Mouse (Mus musculus) C2C12 (cell line): ENCODE measurements around the gene Fyn. TPM values are rescaled to one million over a fixed set of nuclear protein-coding genes. Genes with fewer than 3 reads are reported as not detected.

Source experiments
- H3K27me3 ChIP-seq: one replicate; pipeline ENCODE4 v1.6.1; 2011; ENCODE audit not compliant: control insufficient read depth, insufficient read depth, insufficient read length
- H3K36me3 ChIP-seq: one replicate; pipeline ENCODE4 v1.6.1; 2011; ENCODE audit not compliant: control insufficient read depth, insufficient read depth
- H3K4me3 ChIP-seq: one replicate; pipeline ENCODE4 v1.5.1; 2011; ENCODE audit warnings: mild to moderate bottlenecking, control low read depth; ENCODE audit not compliant: poor library complexity, insufficient read depth, severe bottlenecking
- H3K79me2 ChIP-seq: one replicate; pipeline ENCODE4 v1.6.1; 2011; ENCODE audit not compliant: control insufficient read depth, insufficient read depth
- H3K79me3 ChIP-seq: one replicate; pipeline ENCODE4 v1.6.1; 2011; ENCODE audit warnings: low read depth, control low read depth
- H3ac ChIP-seq: one replicate; pipeline ENCODE3; 2011; ENCODE audit warnings: low read depth; ENCODE audit not compliant: control insufficient read depth, insufficient read length
- CEBPB ChIP-seq: IDR thresholded peaks from one replicate; pipeline ENCODE4 v1.6.1; 2011; ENCODE audit warnings: low read depth, mild to moderate bottlenecking, control low read depth, moderate library complexity
- CTCF ChIP-seq: IDR thresholded peaks from one replicate; pipeline ENCODE4 v1.5.1; 2011; ENCODE audit not compliant: control insufficient read depth, insufficient read depth, insufficient read length
- FOSL1 ChIP-seq: IDR thresholded peaks from one replicate; pipeline ENCODE4 v1.8.0; 2011; ENCODE audit warnings: mild to moderate bottlenecking, low read length; ENCODE audit not compliant: poor library complexity, insufficient read depth, severe bottlenecking
- MAX ChIP-seq: IDR thresholded peaks from one replicate; pipeline ENCODE4 v1.6.1; 2011; ENCODE audit warnings: mild to moderate bottlenecking, control low read depth
- MYOD1 ChIP-seq: IDR thresholded peaks from one replicate; pipeline ENCODE4 v1.6.1; 2011; ENCODE audit warnings: low read depth; ENCODE audit not compliant: control insufficient read depth, insufficient read length
- MYOG ChIP-seq: IDR thresholded peaks from one replicate; pipeline ENCODE4 v1.6.1; 2011; ENCODE audit not compliant: control insufficient read depth, insufficient read length; ENCODE audit errors: extremely low read depth
- USF1 ChIP-seq: IDR thresholded peaks from one replicate; pipeline ENCODE4 v1.6.1; 2011; ENCODE audit warnings: low read depth, mild to moderate bottlenecking, control low read depth, moderate library complexity
- polyA plus RNA-seq: library from polyadenylated mRNA; unstranded; fragments of >200 nt; fragmentation: generic; extraction: Trizol; gene quantifications from one replicate; pipeline ENCODE4 v1.2.1, GENCODE M21; 2012; ENCODE audit warnings: missing spikeins

The Fyn gene
- polyA plus RNA-seq, 1 experiment = 16.1 TPM

GRCm38 (mm10) chr10:39493007-39493406 lies 124.4 kb downstream of the Fyn start:
- no peaks in the 10 kb centered on the region for H3K27me3 ChIP-seq
- H3ac ChIP-seq = no peak overlapping the region
- H3K79me2 ChIP-seq = no peaks in the 10 kb centered on the region

GRCm38 (mm10) chr10:39498641-39499040 lies 130.0 kb downstream of the Fyn start:
- Histone ChIP-seq H3K36me3 (no peaks in the 10 kb centered on the region), H3K79me3 (no peaks in the 10 kb centered on the region), H3K79me2 (no peaks in the 10 kb centered on the region), H3K27me3 (no peaks in the 10 kb centered on the region), H3K4me3 (no peak overlapping the region), H3ac (no peak overlapping the region)
- TF ChIP-seq FOSL1 (no peak), CTCF (no peak), MAX (no peak), USF1 (no peak), CEBPB (no peak), MYOD1 (no peak), MYOG (no peak)

More at GRCm38 (mm10) chr10:39493007-39493406, 124.4 kb downstream of the Fyn start:
- Histone ChIP-seq H3K36me3 (no peaks in the 10 kb centered on the region), H3K4me3 (no peak overlapping the region), H3K79me3 (no peaks in the 10 kb centered on the region)
- TF ChIP-seq CTCF = no peak
- TF ChIP-seq USF1 = no peak
- no peak for TF ChIP-seq MYOG
- TF ChIP-seq FOSL1 = no peak
- TF ChIP-seq MYOD1 = no peak
- no peak for TF ChIP-seq CEBPB
- TF ChIP-seq MAX = no peak

GRCm38 (mm10) chr10:39501571-39501970 lies 132.9 kb downstream of the Fyn start:
- Histone ChIP-seq H3K79me2 (no peaks in the 10 kb centered on the region), H3K27me3 (no peaks in the 10 kb centered on the region), H3K36me3 (no peaks in the 10 kb centered on the region), H3K4me3 (no peak overlapping the region), H3K79me3 (no peaks in the 10 kb centered on the region), H3ac (no peak overlapping the region)
- TF ChIP-seq FOSL1 (no peak), MYOD1 (no peak), MYOG (no peak), USF1 (no peak), CEBPB (no peak), MAX (no peak), CTCF (no peak)

- H3K4me3 ChIP-seq = no peak overlapping the region
- no peaks in the 10 kb centered on the region for H3K27me3 ChIP-seq
- H3K79me3 ChIP-seq = no peaks in the 10 kb centered on the region
- TF ChIP-seq FOSL1 = no peak
- TF ChIP-seq MYOD1 = no peak
- TF ChIP-seq MAX = no peak
- TF ChIP-seq MYOG = no peak
- TF ChIP-seq CTCF = no peak
- no peak for TF ChIP-seq CEBPB
- no peak for TF ChIP-seq USF1
- H3ac ChIP-seq = no peak overlapping the region
- no peaks in the 10 kb centered on the region for H3K79me2 ChIP-seq
- no peaks in the 10 kb centered on the region for H3K36me3 ChIP-seq
These were observed 133.5 kb downstream of the Fyn start for GRCm38 (mm10) chr10:39501977-39502706.

- Histone ChIP-seq H3K27me3 (no peaks in the 10 kb centered on the region), H3K79me3 (no peaks in the 10 kb centered on the region), H3K79me2 (no peaks in the 10 kb centered on the region), H3K4me3 (no peak overlapping the region), H3K36me3 (no peaks in the 10 kb centered on the region), H3ac (no peak overlapping the region)
- no peak for TF ChIP-seq USF1
- TF ChIP-seq MAX = no peak
- TF ChIP-seq CEBPB = no peak
- no peak for TF ChIP-seq MYOG
- no peak for TF ChIP-seq CTCF
- TF ChIP-seq FOSL1 = no peak
- TF ChIP-seq MYOD1 = no peak
These were observed 134.7 kb downstream of the Fyn start for GRCm38 (mm10) chr10:39503331-39503730.

- no peaks in the 10 kb centered on the region for H3K36me3 ChIP-seq
- H3K4me3 ChIP-seq = no peak overlapping the region
- TF ChIP-seq CEBPB = no peak
- H3K79me3 ChIP-seq = no peaks in the 10 kb centered on the region
- H3ac ChIP-seq = no peak overlapping the region
- no peaks in the 10 kb centered on the region for H3K79me2 ChIP-seq
- no peaks in the 10 kb centered on the region for H3K27me3 ChIP-seq
These were observed 136.4 kb downstream of the Fyn start for GRCm38 (mm10) chr10:39505007-39505406.
